Mouse (Mus musculus): ENCODE measurements around the gene Vamp9. TPM values are rescaled to one million over a fixed set of nuclear protein-coding genes. Genes with fewer than 3 reads are reported as not detected.

Gene Vamp9
- polyA plus RNA-seq, 1 experiment from 2014 or later, result 0.29 TPM

- TF ChIP-seq CTCF (IDR thresholded peaks at IDR 0.05; ENCODE audit: low read depth), result no peak
- peak overlapping the region; percentile 97 for H3K4me3 ChIP-seq (ENCODE audit: low read depth, low read length)
- 34% methylated on average over 4 of the region's 4 CpGs for WGBS
- H3K36me3 ChIP-seq (ENCODE audit: insufficient read depth), result peaks cover 32% of the 10 kb centered on the region
- ATAC-seq (ENCODE audit: insufficient read depth) (no peak), DNase-seq (no peak)
- no peaks in the 10 kb centered on the region for H3K27me3 ChIP-seq (ENCODE audit: insufficient read depth, low read length)
- no peak overlapping the region for H3K27ac ChIP-seq (ENCODE audit: low read depth)
- H3K4me1 ChIP-seq (ENCODE audit: insufficient read depth), result peaks cover 17% of the 10 kb centered on the region
- H3K9ac ChIP-seq, result peak overlapping the region; percentile 16; the same call in 1 of the 2 replicates
- H3K9me3 ChIP-seq (ENCODE audit: low read depth, low read length), result no peaks in the 10 kb centered on the region
- H3K4me2 ChIP-seq, result peak overlapping the region; percentile 86
Observed at GRCm38 (mm10) chr5:99975061-99975460, 69.0 kb downstream of the Vamp9 start.

- no peaks in the 10 kb centered on the region for H3K27me3 ChIP-seq (ENCODE audit: insufficient read depth, low read length)
- peak overlapping the region; percentile 86 for H3K4me2 ChIP-seq
- ATAC-seq (ENCODE audit: insufficient read depth) (no peak), DNase-seq (no peak)
- peaks cover 29% of the 10 kb centered on the region for H3K36me3 ChIP-seq (ENCODE audit: insufficient read depth)
- no peaks in the 10 kb centered on the region for H3K9me3 ChIP-seq (ENCODE audit: low read depth, low read length)
- peaks cover 17% of the 10 kb centered on the region for H3K4me1 ChIP-seq (ENCODE audit: insufficient read depth)
- no peak for TF ChIP-seq CTCF (IDR thresholded peaks at IDR 0.05; ENCODE audit: low read depth)
- H3K27ac ChIP-seq (ENCODE audit: low read depth), result no peak overlapping the region
- peak overlapping the region; percentile 97 for H3K4me3 ChIP-seq (ENCODE audit: low read depth, low read length)
- 36% methylated on average over 1 of the region's 1 CpGs for WGBS
- peak overlapping the region; percentile 48 for H3K9ac ChIP-seq
Observed at GRCm38 (mm10) chr5:99975776-99976175, 69.7 kb downstream of the Vamp9 start.

- Histone ChIP-seq H3K4me2 (peak overlapping the region; percentile 86), H3K9ac (peak overlapping the region; percentile 99), H3K9me3 (ENCODE audit: low read depth, low read length) (no peaks in the 10 kb centered on the region), H3K4me1 (ENCODE audit: insufficient read depth) (peaks cover 17% of the 10 kb centered on the region), H3K27me3 (ENCODE audit: insufficient read depth, low read length) (no peaks in the 10 kb centered on the region), H3K27ac (ENCODE audit: low read depth) (no peak overlapping the region), H3K4me3 (ENCODE audit: low read depth, low read length) (peak overlapping the region; percentile 97), H3K36me3 (ENCODE audit: insufficient read depth) (peaks cover 26% of the 10 kb centered on the region)
- WGBS, result 2% methylated on average over 8 of the region's 8 CpGs
- no peak for ATAC-seq (ENCODE audit: insufficient read depth)
- no peak for TF ChIP-seq CTCF (IDR thresholded peaks at IDR 0.05; ENCODE audit: low read depth)
- DNase-seq, result peak; percentile 63
Observed at GRCm38 (mm10) chr5:99976334-99976955, 70.4 kb downstream of the Vamp9 start.

- WGBS, result under 1% methylated on average over 48 of the region's 50 CpGs
- peak overlapping the region; percentile 97 for H3K4me3 ChIP-seq (ENCODE audit: low read depth, low read length)
- TF ChIP-seq CTCF (IDR thresholded peaks at IDR 0.05; ENCODE audit: low read depth), result no peak
- H3K4me1 ChIP-seq (ENCODE audit: insufficient read depth), result peaks cover 17% of the 10 kb centered on the region
- H3K9me3 ChIP-seq (ENCODE audit: low read depth, low read length), result no peaks in the 10 kb centered on the region
- H3K27ac ChIP-seq (ENCODE audit: low read depth), result peak overlapping the region; percentile 100
- peak overlapping the region; percentile 86 for H3K4me2 ChIP-seq
- peak overlapping the region; percentile 99 for H3K9ac ChIP-seq
- H3K27me3 ChIP-seq (ENCODE audit: insufficient read depth, low read length), result no peaks in the 10 kb centered on the region
- DNase-seq, result peak; percentile 92
- ATAC-seq (ENCODE audit: insufficient read depth), result peak; percentile 68
- peaks cover 22% of the 10 kb centered on the region for H3K36me3 ChIP-seq (ENCODE audit: insufficient read depth)
Observed at GRCm38 (mm10) chr5:99977516-99978301, 71.7 kb downstream of the Vamp9 start.

GRCm38 (mm10) chr5:99978699-99979442 is 72.8 kb downstream of the Vamp9 start, which contains the start of the genes Hnrnpd and 4930524J08Rik:
TSS of gene Hnrnpd (minus strand) at chr5:99978938.
TSS of gene 4930524J08Rik (plus strand) at chr5:99979061.
- H3K4me2 ChIP-seq, result peak within 1 kb of the TSS; percentile 86
- H3K9me3 ChIP-seq (ENCODE audit: low read depth, low read length), result no peaks in the 10 kb centered on the region
- peak; percentile 96 for ATAC-seq (ENCODE audit: insufficient read depth)
- no peaks in the 10 kb centered on the region for H3K27me3 ChIP-seq (ENCODE audit: insufficient read depth, low read length)
- H3K27ac ChIP-seq (ENCODE audit: low read depth), result peak within 1 kb of the TSS; percentile 100
- H3K9ac ChIP-seq, result peak within 1 kb of the TSS; percentile 99
- under 1% methylated on average over 91 of the region's 97 CpGs for WGBS
- H3K36me3 ChIP-seq (ENCODE audit: insufficient read depth), result peaks cover 16% of the 10 kb centered on the region
- peak within 1 kb of the TSS; percentile 97 for H3K4me3 ChIP-seq (ENCODE audit: low read depth, low read length)
- TF ChIP-seq CTCF (IDR thresholded peaks at IDR 0.05; ENCODE audit: low read depth), result no peak
- DNase-seq, result peak; percentile 99
- H3K4me1 ChIP-seq (ENCODE audit: insufficient read depth), result peaks cover 15% of the 10 kb centered on the region

- Histone ChIP-seq H3K27ac (ENCODE audit: low read depth) (no peak overlapping the region), H3K4me3 (ENCODE audit: low read depth, low read length) (no peak overlapping the region), H3K4me2 (no peak overlapping the region), H3K4me1 (ENCODE audit: insufficient read depth) (no peaks in the 10 kb centered on the region), H3K9me3 (ENCODE audit: low read depth, low read length) (no peaks in the 10 kb centered on the region), H3K27me3 (ENCODE audit: insufficient read depth, low read length) (no peaks in the 10 kb centered on the region), H3K36me3 (ENCODE audit: insufficient read depth) (peaks cover 3% of the 10 kb centered on the region; the same call in 1 of the 2 replicates), H3K9ac (no peak overlapping the region)
- DNase-seq, result no peak
- WGBS, result 79% methylated on average over 9 of the region's 9 CpGs
- no peak for ATAC-seq (ENCODE audit: insufficient read depth)
- no peak for TF ChIP-seq CTCF (IDR thresholded peaks at IDR 0.05; ENCODE audit: low read depth)
Observed at GRCm38 (mm10) chr5:99983452-99984061, 77.5 kb downstream of the Vamp9 start.

All from lung, embryonic 14.5 days (tissue).